Mouse (Mus musculus): ENCODE data around the gene Ift122.

GRCm38 (mm10) chr6:115911763-115912162 lies 58.5 kb downstream of the Ift122 start:
- TF ChIP-seq POLR2A (IDR thresholded peaks at IDR 0.05; ENCODE audit: insufficient read length, low read depth) (no peak), REST (IDR thresholded peaks at IDR 0.05; ENCODE audit: insufficient read depth, insufficient read length) (no peak), MAX (IDR thresholded peaks at IDR 0.05; ENCODE audit: low read depth) (no peak), POLR2AphosphoS2 (IDR thresholded peaks at IDR 0.05; ENCODE audit: insufficient read length, low read depth) (no peak), USF1 (IDR thresholded peaks at IDR 0.05; ENCODE audit: low read depth) (no peak), E2F4 (IDR thresholded peaks at IDR 0.05; ENCODE audit: insufficient read depth) (no peak), SRF (IDR thresholded peaks at IDR 0.05; ENCODE audit: control insufficient read depth, insufficient read length, low read depth) (no peak), TCF12 (IDR thresholded peaks at IDR 0.05; ENCODE audit: insufficient read depth, poor library complexity, severe bottlenecking) (no peak)

Measured in myocyte (in vitro differentiated cells).